Mouse (Mus musculus): ENCODE measurements around the gene Mipol1. TPM values are rescaled to one million over a fixed set of nuclear protein-coding genes. Genes with fewer than 3 reads are reported as not detected.

Mipol1 gene
- polyA plus RNA-seq, 1 experiment from 2014 or later: 8.8 TPM

GRCm38 (mm10) chr12:57541931-57542745, 311.9 kb downstream of the Mipol1 start:
- ATAC-seq (replicated peaks; ENCODE audit: low FRiP score) (peak; percentile 45), DNase-seq (ENCODE audit: low spot score) (peak; percentile 81)
- no peaks in the 10 kb centered on the region for H3K36me3 ChIP-seq (ENCODE audit: control insufficient read depth, insufficient read depth, low read length)
- peaks cover 14% of the 10 kb centered on the region; the same call in 1 of the 2 replicates for H3K4me1 ChIP-seq (replicated peaks; ENCODE audit: control insufficient read depth, insufficient read depth, low read length)
- no peak overlapping the region for H3K27ac ChIP-seq (ENCODE audit: low read depth, low read length)
- H3K27me3 ChIP-seq (ENCODE audit: control insufficient read depth, insufficient read depth, low read length): peaks cover 73% of the 10 kb centered on the region
- under 1% methylated on average over 45 of the region's 46 CpGs for WGBS
- H3K4me2 ChIP-seq (ENCODE audit: low read depth, low read length, severe bottlenecking): peak overlapping the region; percentile 36; the same call in 1 of the 2 replicates
- peak overlapping the region; percentile 12; the same call in 1 of the 2 replicates for H3K4me3 ChIP-seq (ENCODE audit: low read depth, low read length)
- H3K9me3 ChIP-seq (ENCODE audit: control insufficient read depth, low read length): no peaks in the 10 kb centered on the region
- H3K9ac ChIP-seq (ENCODE audit: low read length): no peak overlapping the region

GRCm38 (mm10) chr12:57542746-57543626, 312.8 kb downstream of the Mipol1 start:
- ATAC-seq (replicated peaks; ENCODE audit: low FRiP score) (no peak), DNase-seq (ENCODE audit: low spot score) (peak; percentile 64)
- Histone ChIP-seq H3K27ac (ENCODE audit: low read depth, low read length) (no peak overlapping the region), H3K4me3 (ENCODE audit: low read depth, low read length) (peak overlapping the region; percentile 12; the same call in 1 of the 2 replicates), H3K36me3 (ENCODE audit: control insufficient read depth, insufficient read depth, low read length) (no peaks in the 10 kb centered on the region), H3K9me3 (ENCODE audit: control insufficient read depth, low read length) (no peaks in the 10 kb centered on the region), H3K4me1 (replicated peaks; ENCODE audit: control insufficient read depth, insufficient read depth, low read length) (peaks cover 14% of the 10 kb centered on the region; the same call in 1 of the 2 replicates), H3K4me2 (ENCODE audit: low read depth, low read length, severe bottlenecking) (peak overlapping the region; percentile 36; the same call in 1 of the 2 replicates), H3K27me3 (ENCODE audit: control insufficient read depth, insufficient read depth, low read length) (peaks cover 79% of the 10 kb centered on the region), H3K9ac (ENCODE audit: low read length) (no peak overlapping the region)
- WGBS: 1% methylated on average over 63 of the region's 63 CpGs

- H3K4me1 ChIP-seq (replicated peaks; ENCODE audit: control insufficient read depth, insufficient read depth, low read length): peaks cover 13% of the 10 kb centered on the region; the same call in 1 of the 2 replicates
- H3K4me2 ChIP-seq (ENCODE audit: low read depth, low read length, severe bottlenecking): 0 out of 2 replicates have a peak overlapping the region, but pooled peaks have one; percentile 8
- peaks cover 83% of the 10 kb centered on the region for H3K27me3 ChIP-seq (ENCODE audit: control insufficient read depth, insufficient read depth, low read length)
- no peaks in the 10 kb centered on the region for H3K9me3 ChIP-seq (ENCODE audit: control insufficient read depth, low read length)
- H3K27ac ChIP-seq (ENCODE audit: low read depth, low read length): no peak overlapping the region
- 2% methylated on average over 10 of the region's 10 CpGs for WGBS
- H3K4me3 ChIP-seq (ENCODE audit: low read depth, low read length): 0 out of 2 replicates have a peak overlapping the region, but pooled peaks have one; percentile 3
- DNase-seq (ENCODE audit: low spot score) (peak; percentile 61), ATAC-seq (replicated peaks; ENCODE audit: low FRiP score) (no peak)
- H3K36me3 ChIP-seq (ENCODE audit: control insufficient read depth, insufficient read depth, low read length): no peaks in the 10 kb centered on the region
- no peak overlapping the region for H3K9ac ChIP-seq (ENCODE audit: low read length)
Observed at GRCm38 (mm10) chr12:57543627-57543991, 313.4 kb downstream of the Mipol1 start.

GRCm38 (mm10) chr12:57544641-57545370, 314.6 kb downstream of the Mipol1 start:
- Histone ChIP-seq H3K4me2 (ENCODE audit: low read depth, low read length, severe bottlenecking) (peak overlapping the region; percentile 85), H3K9me3 (ENCODE audit: control insufficient read depth, low read length) (no peaks in the 10 kb centered on the region), H3K27me3 (ENCODE audit: control insufficient read depth, insufficient read depth, low read length) (peaks cover 85% of the 10 kb centered on the region), H3K4me3 (ENCODE audit: low read depth, low read length) (peak overlapping the region; percentile 51), H3K27ac (ENCODE audit: low read depth, low read length) (no peak overlapping the region), H3K9ac (ENCODE audit: low read length) (peak overlapping the region; percentile 49; the same call in 1 of the 2 replicates), H3K36me3 (ENCODE audit: control insufficient read depth, insufficient read depth, low read length) (no peaks in the 10 kb centered on the region), H3K4me1 (replicated peaks; ENCODE audit: control insufficient read depth, insufficient read depth, low read length) (peaks cover 5% of the 10 kb centered on the region; the same call in 1 of the 2 replicates)
- no peak for ATAC-seq (replicated peaks; ENCODE audit: low FRiP score)
- whole genome bisulfite sequencing: 2% methylated on average over 31 of the region's 31 CpGs
- DNase-seq (ENCODE audit: low spot score): peak; percentile 83

GRCm38 (mm10) chr12:57545371-57546241, 315.4 kb downstream of the Mipol1 start:
- H3K27me3 ChIP-seq (ENCODE audit: control insufficient read depth, insufficient read depth, low read length): peaks cover 91% of the 10 kb centered on the region
- H3K9ac ChIP-seq (ENCODE audit: low read length): peak overlapping the region; percentile 49
- no peaks in the 10 kb centered on the region for H3K36me3 ChIP-seq (ENCODE audit: control insufficient read depth, insufficient read depth, low read length)
- DNase-seq (ENCODE audit: low spot score): peak; percentile 82
- no peaks in the 10 kb centered on the region for H3K9me3 ChIP-seq (ENCODE audit: control insufficient read depth, low read length)
- H3K4me2 ChIP-seq (ENCODE audit: low read depth, low read length, severe bottlenecking): peak overlapping the region; percentile 85
- under 1% methylated on average over 104 of the region's 106 CpGs for WGBS
- peak overlapping the region; percentile 51 for H3K4me3 ChIP-seq (ENCODE audit: low read depth, low read length)
- H3K27ac ChIP-seq (ENCODE audit: low read depth, low read length): peak overlapping the region; percentile 25; the same call in 1 of the 2 replicates
- peaks cover 8% of the 10 kb centered on the region; the same call in 1 of the 2 replicates for H3K4me1 ChIP-seq (replicated peaks; ENCODE audit: control insufficient read depth, insufficient read depth, low read length)
- ATAC-seq (replicated peaks; ENCODE audit: low FRiP score): peak; percentile 63

Other genes with a start within 250 kb of the Mipol1 start
- gene Slc25a21, start 33.0 kb upstream of the Mipol1 start, polyA plus RNA-seq (2014; fragmentation: Nextera tagmentation; extraction: Ambion mirVana): 1.7 and 2.3 TPM in 2 replicates
- 77.6 and 77.7 TPM in 2 replicates for gene Prps1l3, start within 50 bp of the Mipol1 start, polyA plus RNA-seq (2014; fragmentation: Nextera tagmentation; extraction: Ambion mirVana)

Data from forebrain, embryonic 11.5 days (tissue).